Mouse (Mus musculus) ES-E14 (cell line): ENCODE data around the gene Spsb4.

Experiments
- CHD2 ChIP-seq: IDR thresholded peaks from 2 replicates; pipeline ENCODE4 v1.6.1; 2014; ENCODE audit warnings: mild to moderate bottlenecking, low read depth, low read length, inconsistent platforms
- ZC3H11A ChIP-seq: IDR thresholded peaks from 2 replicates; pipeline ENCODE4 v1.6.1; 2012; ENCODE audit warnings: low read depth, mild to moderate bottlenecking, inconsistent platforms, low read length, borderline replicate concordance
- ZNF384 ChIP-seq: IDR thresholded peaks from 2 replicates; pipeline ENCODE4 v1.6.1; 2012; ENCODE audit warnings: low read depth, low read length, inconsistent platforms

DNA sequence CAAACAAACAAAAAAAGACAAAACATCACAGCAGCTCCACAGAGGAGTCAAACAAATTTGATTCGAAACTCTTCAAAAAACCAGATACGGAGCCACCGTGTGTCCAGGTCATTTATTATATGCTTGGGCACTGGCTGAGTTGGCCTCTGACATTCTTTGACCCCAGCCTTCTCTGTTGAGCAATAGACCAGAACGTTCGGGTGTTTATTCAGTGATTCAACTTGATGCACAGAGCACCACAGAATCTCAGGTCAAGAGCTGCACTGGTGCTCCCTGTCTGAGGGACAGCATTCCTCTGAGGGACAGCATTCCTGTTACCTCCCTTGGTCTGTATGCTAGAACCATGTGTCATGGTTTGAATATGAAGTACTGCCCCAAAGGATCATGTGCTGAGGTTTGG, 125.1 kb downstream of the Spsb4 start:
- no peak for TF ChIP-seq CHD2
- TF ChIP-seq ZC3H11A, result no peak
- no peak for TF ChIP-seq ZNF384
